Mouse (Mus musculus): ENCODE data around the gene Hoxc6. TPM values are rescaled to one million over a fixed set of nuclear protein-coding genes. Genes with fewer than 3 reads are reported as not detected.

Hoxc6 gene
- not detected for total RNA-seq (2023)

GRCm38 (mm10) chr15:102997939-102998355 is at the start of gene Hoxc6:
Hoxc6 (plus strand) TSS chr15:102998257.

GRCm38 (mm10) chr15:102954192-102955006 is 43.7 kb upstream of the Hoxc6 start, which contains the start of gene Hoxc11:
Hoxc11 (plus strand) TSS chr15:102954427.

GRCm38 (mm10) chr15:102966776-102967311 is 31.2 kb upstream of the Hoxc6 start, which contains the start of gene Hoxc10:
Hoxc10 (plus strand) TSS chr15:102966796.

GRCm38 (mm10) chr15:102967312-102967510 is 30.8 kb upstream of the Hoxc6 start, which contains the start of gene Hoxc5:
Hoxc5 (plus strand) TSS chr15:102967443.

GRCm38 (mm10) chr15:102976171-102976570 is 21.9 kb upstream of the Hoxc6 start, which contains the start of gene Hoxc9:
Hoxc9 (plus strand) TSS chr15:102976439.

GRCm38 (mm10) chr15:102990461-102991397 is 7.3 kb upstream of the Hoxc6 start, which contains the start of gene Hoxc8:
Hoxc8 (plus strand) TSS chr15:102990607.

GRCm38 (mm10) chr15:103018636-103019035 is 20.6 kb downstream of the Hoxc6 start, which contains the start of gene Hoxc4:
Hoxc4 (plus strand) TSS chr15:103018934.

Other genes starting within 250 kb of the Hoxc6 start
- gene Hoxc13, start 77.2 kb upstream of the Hoxc6 start, total RNA-seq (2023): not detected
- not detected for gene Hoxc12, start 61.5 kb upstream of the Hoxc6 start, total RNA-seq (2023)
- gene Hoxc11, start 43.8 kb upstream of the Hoxc6 start, total RNA-seq (2023): not detected
- not detected for gene Hoxc10, start 31.5 kb upstream of the Hoxc6 start, total RNA-seq (2023)
- not detected for gene Hoxc5, start 30.8 kb upstream of the Hoxc6 start, total RNA-seq (2023)
- gene Hoxc9, start 21.8 kb upstream of the Hoxc6 start, total RNA-seq (2023): not detected
- not detected for gene Hoxc8, start 7.7 kb upstream of the Hoxc6 start, total RNA-seq (2023)
- not detected for gene Hoxc4, start 20.7 kb downstream of the Hoxc6 start, total RNA-seq (2023)
- 6.2 TPM for gene Smug1, start 168.8 kb downstream of the Hoxc6 start, total RNA-seq (2023)
- gene Cbx5, start 241.6 kb downstream of the Hoxc6 start, total RNA-seq (2023): 20.5 TPM
- 625 TPM for gene Hnrnpa1, start 242.2 kb downstream of the Hoxc6 start, total RNA-seq (2023)

Data from CD8-positive naive resting alpha-beta T cell, adult 57 days (primary cell).